Mouse (Mus musculus) heart, embryonic 13.5 days (tissue): ENCODE measurements around the gene Cntn5. TPM values are rescaled to one million over a fixed set of nuclear protein-coding genes. Genes with fewer than 3 reads are reported as not detected.

Experiments
- ATAC-seq: fragments of 200-750 bp; cut with Nextera tagmentation; 2 replicates; pipeline ENCODE4 v1.8.0; 2017; ENCODE audit warnings: moderate TSS enrichment; ENCODE audit not compliant: insufficient number of reproducible peaks, low FRiP score, low TSS enrichment; ENCODE audit errors: extremely low read depth
- H3K27ac ChIP-seq: fragments of 300-500 bp; sonication (generic); replicated peaks from 2 replicates; pipeline ENCODE4 v1.5.1; 2015; ENCODE audit warnings: moderate library complexity, mild to moderate bottlenecking, inconsistent platforms
- H3K27me3 ChIP-seq: fragments of 300-500 bp; sonication (generic); replicated peaks from 2 replicates; pipeline ENCODE4 v1.6.1; 2015; ENCODE audit warnings: mild to moderate bottlenecking, inconsistent platforms
- H3K36me3 ChIP-seq: fragments of 300-500 bp; sonication (generic); 2 replicates; pipeline ENCODE4 v1.6.1; 2015; ENCODE audit warnings: mild to moderate bottlenecking, inconsistent platforms
- H3K4me1 ChIP-seq: fragments of 300-500 bp; sonication (generic); 2 replicates; pipeline ENCODE4 v1.6.1; 2015; ENCODE audit warnings: inconsistent platforms
- H3K4me2 ChIP-seq: fragments of 300-500 bp; sonication (generic); 2 replicates; pipeline ENCODE4 v1.6.1; 2015; ENCODE audit warnings: inconsistent platforms, mild to moderate bottlenecking, moderate library complexity
- H3K4me3 ChIP-seq: fragments of 300-500 bp; sonication (generic); 2 replicates; pipeline ENCODE4 v1.5.1; 2015; ENCODE audit warnings: moderate library complexity, mild to moderate bottlenecking, inconsistent platforms
- H3K9ac ChIP-seq: fragments of 300-500 bp; sonication (generic); 2 replicates; pipeline ENCODE4 v1.6.1; 2015; ENCODE audit warnings: inconsistent platforms, mild to moderate bottlenecking, moderate library complexity
- H3K9me3 ChIP-seq: fragments of 300-500 bp; sonication (generic); 2 replicates; pipeline ENCODE4 v1.6.1; 2016; ENCODE audit warnings: inconsistent platforms
- WGBS: fragments of 180-500 bp; shearing (Covaris S2); methylation state at CpG from one replicate; pipeline ENCODE4 v1.1.7; 2015; ENCODE audit warnings: mixed read lengths; 5-methylcytosine and 5-hydroxymethylcytosine counted together
- polyA plus RNA-seq: library from polyadenylated mRNA; unstranded; fragments of >200 nt; fragmentation: Nextera tagmentation; extraction: Ambion mirVana; gene quantifications from 2 replicates; pipeline ENCODE4 v1.2.1, GENCODE M21; 2015

Cntn5 gene
- polyA plus RNA-seq, 1 experiment from 2014 or later, result 0.13 TPM

DNA sequence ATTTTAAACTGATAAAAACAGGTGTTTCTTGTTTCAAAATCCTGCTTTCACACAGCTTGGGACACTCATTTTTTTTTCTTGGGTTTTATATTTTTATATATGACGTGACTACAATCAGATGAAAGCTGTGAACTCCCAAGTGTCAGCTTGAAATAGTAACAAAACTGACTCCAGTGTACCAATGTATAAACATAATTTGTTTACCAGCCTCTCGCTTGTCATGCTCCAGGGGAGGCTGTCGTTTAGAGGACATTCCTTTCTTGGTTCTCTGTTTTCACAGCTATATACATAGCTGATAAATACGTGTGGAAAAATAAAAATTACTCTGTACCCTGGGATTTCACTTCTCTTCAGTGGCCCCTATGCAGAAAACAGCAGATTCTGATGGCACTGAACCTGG, 556.4 kb downstream of the Cntn5 start:
- Histone ChIP-seq H3K9ac (no peak overlapping the region), H3K36me3 (no peaks in the 10 kb centered on the region), H3K4me2 (no peak overlapping the region), H3K4me1 (no peaks in the 10 kb centered on the region), H3K9me3 (no peaks in the 10 kb centered on the region), H3K27ac (no peak overlapping the region), H3K4me3 (no peak overlapping the region), H3K27me3 (no peaks in the 10 kb centered on the region)
- WGBS, result 61% methylated on average over 4 of the region's 4 CpGs
- ATAC-seq, result no peak

DNA sequence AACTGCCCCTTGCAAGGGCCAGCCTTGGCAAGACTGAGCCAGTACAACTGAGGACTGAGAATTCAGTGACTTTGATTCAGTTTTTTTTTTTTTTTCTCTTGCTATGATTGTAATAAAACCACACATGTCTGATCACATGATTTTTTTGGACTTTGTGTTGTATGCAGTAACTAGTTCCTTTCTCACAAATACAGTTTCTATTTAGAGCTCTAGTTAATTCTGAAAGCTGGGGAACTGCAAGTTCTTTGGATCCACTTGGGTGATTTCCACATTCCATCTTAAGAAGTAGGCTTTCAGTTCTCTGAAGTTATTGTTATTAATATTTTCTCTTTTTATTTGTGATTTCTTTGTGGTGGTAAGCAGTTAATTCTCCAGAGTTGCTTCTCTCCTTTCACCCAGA, 563.8 kb downstream of the Cntn5 start:
- no peak overlapping the region for H3K9ac ChIP-seq
- H3K4me1 ChIP-seq, result no peaks in the 10 kb centered on the region
- no peaks in the 10 kb centered on the region for H3K36me3 ChIP-seq
- H3K4me3 ChIP-seq, result no peak overlapping the region
- H3K27me3 ChIP-seq, result no peaks in the 10 kb centered on the region
- H3K27ac ChIP-seq, result no peak overlapping the region
- H3K4me2 ChIP-seq, result no peak overlapping the region
- H3K9me3 ChIP-seq, result no peaks in the 10 kb centered on the region
- no peak for ATAC-seq

DNA sequence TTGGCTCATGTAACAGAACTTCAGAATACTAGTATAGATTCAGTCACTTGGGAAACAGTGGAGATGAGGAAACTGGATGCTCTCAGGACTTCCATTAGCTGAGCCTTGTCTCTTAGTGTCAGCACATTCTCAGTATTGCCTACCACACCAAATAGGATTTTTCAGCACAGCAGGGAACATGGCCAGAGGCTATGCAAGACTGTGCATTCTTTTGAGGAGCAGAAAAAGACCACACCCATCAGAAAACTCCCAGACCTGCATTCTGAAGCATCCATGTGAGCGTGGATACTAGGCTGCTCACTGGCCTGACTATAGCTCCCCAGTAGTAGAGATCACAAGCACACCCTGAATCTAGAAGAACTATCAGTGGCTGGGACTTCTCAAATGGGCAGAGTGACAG, 564.9 kb downstream of the Cntn5 start:
- no peaks in the 10 kb centered on the region for H3K27me3 ChIP-seq
- H3K9ac ChIP-seq, result no peak overlapping the region
- no peaks in the 10 kb centered on the region for H3K36me3 ChIP-seq
- H3K4me3 ChIP-seq, result no peak overlapping the region
- 70% methylated on average over 1 of the region's 1 CpGs for WGBS
- ATAC-seq, result no peak
- no peaks in the 10 kb centered on the region for H3K9me3 ChIP-seq
- H3K4me1 ChIP-seq, result no peaks in the 10 kb centered on the region
- no peak overlapping the region for H3K4me2 ChIP-seq
- no peak overlapping the region for H3K27ac ChIP-seq

- H3K27ac ChIP-seq, result no peak overlapping the region
- ATAC-seq, result no peak
- no peak overlapping the region for H3K9ac ChIP-seq
- 37% methylated on average over 7 of the region's 7 CpGs for WGBS
- H3K27me3 ChIP-seq, result no peaks in the 10 kb centered on the region
- no peaks in the 10 kb centered on the region for H3K4me1 ChIP-seq
- no peak overlapping the region for H3K4me2 ChIP-seq
- H3K9me3 ChIP-seq, result no peaks in the 10 kb centered on the region
- H3K4me3 ChIP-seq, result no peak overlapping the region
- no peaks in the 10 kb centered on the region for H3K36me3 ChIP-seq
Measured at GRCm38 (mm10) chr9:10324697-10325368, 579.7 kb downstream of the Cntn5 start.

DNA sequence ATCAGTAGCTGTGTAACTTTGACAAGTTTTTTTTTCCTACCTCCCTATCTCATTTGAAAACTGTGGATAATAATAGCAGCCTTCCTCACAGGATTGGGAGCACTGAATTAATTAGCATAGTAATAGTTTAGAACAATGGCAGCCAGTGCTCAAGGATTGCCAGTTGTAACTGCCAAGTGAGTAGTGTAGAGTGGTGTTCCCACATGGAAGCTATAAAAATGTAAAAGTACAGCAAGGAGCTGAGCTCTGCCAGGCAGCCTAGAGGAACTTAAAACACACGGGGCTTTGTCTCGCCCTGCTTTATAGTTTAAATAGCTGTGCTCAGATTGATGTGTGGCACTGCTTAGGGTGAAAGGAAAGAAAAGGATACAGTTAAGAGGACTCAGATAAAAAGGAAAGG, 635.2 kb downstream of the Cntn5 start:
- Histone ChIP-seq H3K27me3 (no peaks in the 10 kb centered on the region), H3K9ac (no peak overlapping the region), H3K4me3 (no peak overlapping the region), H3K9me3 (no peaks in the 10 kb centered on the region), H3K36me3 (no peaks in the 10 kb centered on the region), H3K4me1 (peaks cover 4% of the 10 kb centered on the region; the same call in 1 of the 2 replicates), H3K4me2 (no peak overlapping the region), H3K27ac (no peak overlapping the region)
- no peak for ATAC-seq
- 48% methylated on average over 2 of the region's 2 CpGs for WGBS

GRCm38 (mm10) chr9:10268836-10269235, 635.7 kb downstream of the Cntn5 start:
- Histone ChIP-seq H3K27ac (no peak overlapping the region), H3K9ac (no peak overlapping the region), H3K27me3 (no peaks in the 10 kb centered on the region), H3K9me3 (no peaks in the 10 kb centered on the region), H3K36me3 (no peaks in the 10 kb centered on the region), H3K4me3 (no peak overlapping the region), H3K4me1 (peaks cover 4% of the 10 kb centered on the region; the same call in 1 of the 2 replicates), H3K4me2 (no peak overlapping the region)
- ATAC-seq, result no peak
- 75% methylated on average over 6 of the region's 6 CpGs for WGBS

DNA sequence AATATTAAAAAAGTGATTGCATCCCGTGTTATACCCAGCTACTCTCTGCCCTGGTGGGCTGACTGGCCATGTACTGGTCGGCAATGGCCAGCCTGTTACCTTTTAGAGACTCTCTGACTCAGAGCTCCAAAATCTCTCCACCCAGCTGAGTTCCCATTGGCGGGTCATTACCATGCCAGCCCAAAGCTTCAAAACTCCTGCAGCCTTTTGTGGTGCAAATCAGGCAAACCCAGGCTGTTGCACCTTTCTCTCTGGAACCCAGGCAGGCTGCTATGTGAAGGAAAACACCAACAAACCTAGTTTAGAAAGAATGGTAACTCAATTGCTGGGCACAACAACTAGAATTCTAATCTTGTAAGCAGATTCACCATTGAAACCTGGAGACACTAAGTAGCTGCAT, 639.0 kb downstream of the Cntn5 start:
- no peak for ATAC-seq
- Histone ChIP-seq H3K27ac (no peak overlapping the region), H3K4me3 (no peak overlapping the region), H3K4me1 (peaks cover 4% of the 10 kb centered on the region; the same call in 1 of the 2 replicates), H3K9me3 (no peaks in the 10 kb centered on the region), H3K27me3 (no peaks in the 10 kb centered on the region), H3K4me2 (no peak overlapping the region), H3K9ac (no peak overlapping the region), H3K36me3 (no peaks in the 10 kb centered on the region)
- WGBS, result 48% methylated on average over 3 of the region's 3 CpGs

DNA sequence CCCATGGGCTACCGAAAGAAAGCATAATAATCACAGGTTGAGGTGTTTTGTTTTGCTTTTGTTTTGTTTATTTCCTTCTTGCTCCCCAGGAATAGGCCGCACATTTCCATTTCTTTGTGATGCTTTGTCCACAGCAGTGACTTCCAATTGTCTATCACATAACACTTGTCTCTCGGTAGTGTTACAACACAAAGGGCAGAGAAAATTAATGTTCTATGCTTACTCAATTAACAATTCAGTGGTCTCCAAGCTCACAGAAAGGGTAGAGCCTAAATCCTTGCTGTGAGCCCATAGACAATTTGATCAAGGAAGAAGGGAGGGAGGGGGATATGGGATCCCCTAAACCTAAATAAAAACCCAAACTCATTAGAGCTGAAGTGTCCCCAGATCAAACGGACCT, 671.2 kb downstream of the Cntn5 start:
- H3K9ac ChIP-seq, result no peak overlapping the region
- H3K27ac ChIP-seq, result no peak overlapping the region
- H3K4me1 ChIP-seq, result no peaks in the 10 kb centered on the region
- no peak overlapping the region for H3K4me2 ChIP-seq
- H3K36me3 ChIP-seq, result no peaks in the 10 kb centered on the region
- no peaks in the 10 kb centered on the region for H3K9me3 ChIP-seq
- ATAC-seq, result no peak
- no peaks in the 10 kb centered on the region for H3K27me3 ChIP-seq
- WGBS, result 75% methylated on average over 4 of the region's 4 CpGs
- H3K4me3 ChIP-seq, result no peak overlapping the region

GRCm38 (mm10) chr9:10232066-10232465, 672.5 kb downstream of the Cntn5 start:
- Histone ChIP-seq H3K27ac (no peak overlapping the region), H3K4me2 (no peak overlapping the region), H3K9ac (no peak overlapping the region), H3K9me3 (no peaks in the 10 kb centered on the region), H3K4me1 (no peaks in the 10 kb centered on the region), H3K27me3 (no peaks in the 10 kb centered on the region), H3K36me3 (no peaks in the 10 kb centered on the region), H3K4me3 (no peak overlapping the region)
- ATAC-seq, result no peak
- 51% methylated on average over 1 of the region's 1 CpGs for WGBS

DNA sequence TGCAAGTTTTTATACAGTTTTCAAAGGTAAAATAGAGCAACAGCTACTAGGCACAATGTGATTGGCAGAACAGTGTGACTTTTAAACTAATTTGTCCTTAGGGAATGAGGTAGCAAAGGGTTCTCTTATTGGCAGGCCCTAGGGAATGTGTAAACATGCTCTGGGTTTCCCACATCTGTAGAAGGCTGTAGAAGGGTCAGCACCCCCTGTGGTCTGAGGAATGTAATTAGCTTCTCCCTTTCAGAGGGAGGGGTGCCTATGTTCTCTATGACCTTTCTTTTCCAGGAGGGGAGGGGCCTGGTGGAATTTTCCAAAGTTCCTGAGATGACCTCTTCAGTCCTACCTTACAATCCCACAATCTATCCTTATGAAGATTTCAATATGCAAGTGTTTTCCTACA, 673.6 kb downstream of the Cntn5 start:
- H3K4me1 ChIP-seq, result no peaks in the 10 kb centered on the region
- no peak overlapping the region for H3K27ac ChIP-seq
- ATAC-seq, result no peak
- no peaks in the 10 kb centered on the region for H3K36me3 ChIP-seq
- H3K9me3 ChIP-seq, result no peaks in the 10 kb centered on the region
- H3K4me3 ChIP-seq, result no peak overlapping the region
- no peaks in the 10 kb centered on the region for H3K27me3 ChIP-seq
- H3K9ac ChIP-seq, result no peak overlapping the region
- H3K4me2 ChIP-seq, result no peak overlapping the region

DNA sequence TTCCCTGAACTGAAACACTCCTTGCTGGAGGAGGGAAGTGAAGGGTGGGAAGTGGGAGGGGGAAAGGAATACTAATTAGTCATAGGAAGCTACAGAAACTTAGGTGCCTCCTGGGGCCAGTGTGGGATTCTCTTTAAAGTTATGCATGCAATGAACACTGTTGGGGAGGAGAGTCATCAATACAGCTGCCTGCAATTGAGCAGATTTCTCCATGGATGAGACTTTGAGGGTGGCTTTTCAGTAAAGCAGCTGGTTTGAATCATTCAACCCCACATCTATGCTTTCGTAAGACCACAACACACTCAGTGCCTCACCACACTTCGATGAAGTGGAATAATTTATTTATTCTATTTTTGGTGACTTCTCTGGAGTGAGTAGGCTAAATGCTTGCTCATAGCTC, 674.9 kb downstream of the Cntn5 start:
- WGBS, result 49% methylated on average over 2 of the region's 2 CpGs
- no peak for ATAC-seq

GRCm38 (mm10) chr9:10226013-10226412, 678.6 kb downstream of the Cntn5 start:
- no peak for ATAC-seq
- H3K36me3 ChIP-seq, result no peaks in the 10 kb centered on the region
- 75% methylated on average over 2 of the region's 2 CpGs for WGBS
- H3K4me1 ChIP-seq, result no peaks in the 10 kb centered on the region
- no peak overlapping the region for H3K4me3 ChIP-seq
- no peaks in the 10 kb centered on the region for H3K9me3 ChIP-seq
- no peak overlapping the region for H3K4me2 ChIP-seq
- no peak overlapping the region for H3K9ac ChIP-seq
- no peaks in the 10 kb centered on the region for H3K27me3 ChIP-seq
- H3K27ac ChIP-seq, result no peak overlapping the region

More for the DNA sequence above, 674.9 kb downstream of the Cntn5 start:
- no peaks in the 10 kb centered on the region for H3K36me3 ChIP-seq
- no peak overlapping the region for H3K9ac ChIP-seq
- H3K27me3 ChIP-seq, result no peaks in the 10 kb centered on the region
- H3K4me2 ChIP-seq, result no peak overlapping the region
- H3K9me3 ChIP-seq, result no peaks in the 10 kb centered on the region
- H3K4me3 ChIP-seq, result no peak overlapping the region
- no peak overlapping the region for H3K27ac ChIP-seq
- H3K4me1 ChIP-seq, result no peaks in the 10 kb centered on the region
